Mouse (Mus musculus): ENCODE data around the gene Sema4d. TPM values are rescaled to one million over a fixed set of nuclear protein-coding genes. Genes with fewer than 3 reads are reported as not detected.

Sema4d gene
- total RNA-seq, 2 experiments from 2014 or later, result 69.0 to 83.6 TPM

DNA sequence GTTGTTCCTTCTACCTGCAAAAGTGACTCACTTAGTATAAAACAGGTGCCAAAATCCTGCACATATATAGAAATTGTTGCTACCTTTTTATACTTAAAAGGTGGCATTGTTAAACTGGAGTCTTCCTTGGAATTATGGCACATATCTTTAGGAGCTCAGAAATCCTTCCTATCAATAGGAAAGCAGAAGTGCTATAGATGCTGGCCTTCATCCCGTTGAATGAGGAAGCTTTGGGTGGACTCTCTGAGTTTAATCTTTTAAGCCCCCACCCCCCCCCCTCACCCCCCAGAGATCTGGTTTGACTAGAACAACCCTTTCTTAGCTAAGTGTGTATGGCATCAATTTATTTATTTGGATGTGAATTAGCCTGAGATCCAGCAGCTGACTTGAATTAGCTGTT is 143.8 kb downstream of the Sema4d start:
- TF ChIP-seq CTCF (IDR thresholded peaks at IDR 0.05), result no peak
- Histone ChIP-seq H3K4me3 (no peak overlapping the region), H3K27ac (no peak overlapping the region)
- DNase-seq (ENCODE audit: extremely low spot score in 1 of 2, low spot score in 2 of 2), result no peak
- intact Hi-C loops (cut with DNase I), result loop anchor here (5.0 to 10.0 kb wide), 3 partner anchors 143 to 545 kb away; partner anchors contain the start of genes Sema4d and Spin1

DNA sequence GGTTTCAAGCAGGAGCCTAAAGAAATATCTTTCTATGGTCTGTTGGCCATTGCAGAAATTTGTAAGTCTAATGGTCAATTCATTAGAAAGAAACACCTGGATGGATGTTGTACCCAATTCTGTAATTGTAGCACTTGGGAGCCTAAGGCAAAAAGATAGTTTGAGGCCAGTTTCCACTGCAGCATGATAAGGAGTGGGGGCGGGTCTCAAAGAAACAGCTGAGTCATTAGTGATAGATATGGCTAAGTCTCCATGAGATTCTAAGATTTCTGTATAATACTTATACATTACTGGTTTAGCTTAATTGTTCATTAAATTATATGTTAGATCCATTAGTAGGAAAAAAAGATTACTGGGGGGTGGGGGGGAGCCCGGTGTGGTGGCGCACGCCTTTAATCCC is 145.3 kb downstream of the Sema4d start:
- intact Hi-C loops (cut with DNase I), result loop anchor here (10.0 kb wide), 1 partner anchor 543 kb away; the partner anchor contains the start of gene Spin1
- no peak for TF ChIP-seq CTCF (IDR thresholded peaks at IDR 0.05)
- Histone ChIP-seq H3K4me3 (no peak overlapping the region), H3K27ac (no peak overlapping the region)
- DNase-seq (ENCODE audit: extremely low spot score in 1 of 2, low spot score in 2 of 2), result no peak

DNA sequence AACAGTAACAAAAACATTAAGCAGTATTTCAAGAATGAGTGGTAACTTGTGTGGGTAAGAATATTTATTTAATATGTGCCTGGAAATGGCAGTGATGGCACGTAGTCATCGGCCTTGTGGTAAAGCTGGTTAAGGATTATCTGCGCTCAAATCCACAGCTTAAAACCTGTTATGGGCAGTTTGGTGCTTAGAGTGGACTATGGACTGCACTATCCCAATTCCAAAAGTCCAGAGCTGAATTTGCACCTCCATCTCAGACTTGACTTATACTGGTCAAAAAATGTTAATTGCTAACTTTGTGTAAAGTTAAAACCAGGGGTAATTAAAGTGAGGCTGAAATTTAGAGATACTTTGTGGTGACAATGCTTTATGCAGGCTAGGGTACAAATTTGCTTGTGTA is 145.8 kb downstream of the Sema4d start:
- no peak overlapping the region for H3K27ac ChIP-seq
- intact Hi-C loops (cut with DNase I), result loop anchor here (10.0 kb wide), 1 partner anchor 543 kb away; the partner anchor contains the start of gene Spin1

GRCm38 (mm10) chr13:51646362-51647027 is 147.1 kb downstream of the Sema4d start:
- H3K27ac ChIP-seq, result no peak overlapping the region
- H3K4me3 ChIP-seq, result no peak overlapping the region
- DNase-seq (ENCODE audit: extremely low spot score in 1 of 2, low spot score in 2 of 2), result no peak
- intact Hi-C loops (cut with DNase I), result loop anchor here (10.0 kb wide), 1 partner anchor 542 kb away; the partner anchor contains the start of gene Spin1
- TF ChIP-seq CTCF (IDR thresholded peaks at IDR 0.05), result no peak

More for the DNA sequence above, 145.8 kb downstream of the Sema4d start:
- H3K4me3 ChIP-seq, result no peak overlapping the region
- no peak for DNase-seq (ENCODE audit: extremely low spot score in 1 of 2, low spot score in 2 of 2)
- TF ChIP-seq CTCF (IDR thresholded peaks at IDR 0.05), result no peak

- no peak for DNase-seq (ENCODE audit: extremely low spot score in 1 of 2, low spot score in 2 of 2)
- peak overlapping the region; percentile 74; the same call in 1 of the 2 replicates for H3K4me3 ChIP-seq
- TF ChIP-seq CTCF (IDR thresholded peaks at IDR 0.05), result no peak
- no peak overlapping the region for H3K27ac ChIP-seq
- intact Hi-C loops (cut with DNase I), result loop anchor here (10.0 kb wide), 1 partner anchor 541 kb away; the partner anchor contains the start of gene Spin1
These were observed 147.7 kb downstream of the Sema4d start for GRCm38 (mm10) chr13:51645872-51646271.

DNA sequence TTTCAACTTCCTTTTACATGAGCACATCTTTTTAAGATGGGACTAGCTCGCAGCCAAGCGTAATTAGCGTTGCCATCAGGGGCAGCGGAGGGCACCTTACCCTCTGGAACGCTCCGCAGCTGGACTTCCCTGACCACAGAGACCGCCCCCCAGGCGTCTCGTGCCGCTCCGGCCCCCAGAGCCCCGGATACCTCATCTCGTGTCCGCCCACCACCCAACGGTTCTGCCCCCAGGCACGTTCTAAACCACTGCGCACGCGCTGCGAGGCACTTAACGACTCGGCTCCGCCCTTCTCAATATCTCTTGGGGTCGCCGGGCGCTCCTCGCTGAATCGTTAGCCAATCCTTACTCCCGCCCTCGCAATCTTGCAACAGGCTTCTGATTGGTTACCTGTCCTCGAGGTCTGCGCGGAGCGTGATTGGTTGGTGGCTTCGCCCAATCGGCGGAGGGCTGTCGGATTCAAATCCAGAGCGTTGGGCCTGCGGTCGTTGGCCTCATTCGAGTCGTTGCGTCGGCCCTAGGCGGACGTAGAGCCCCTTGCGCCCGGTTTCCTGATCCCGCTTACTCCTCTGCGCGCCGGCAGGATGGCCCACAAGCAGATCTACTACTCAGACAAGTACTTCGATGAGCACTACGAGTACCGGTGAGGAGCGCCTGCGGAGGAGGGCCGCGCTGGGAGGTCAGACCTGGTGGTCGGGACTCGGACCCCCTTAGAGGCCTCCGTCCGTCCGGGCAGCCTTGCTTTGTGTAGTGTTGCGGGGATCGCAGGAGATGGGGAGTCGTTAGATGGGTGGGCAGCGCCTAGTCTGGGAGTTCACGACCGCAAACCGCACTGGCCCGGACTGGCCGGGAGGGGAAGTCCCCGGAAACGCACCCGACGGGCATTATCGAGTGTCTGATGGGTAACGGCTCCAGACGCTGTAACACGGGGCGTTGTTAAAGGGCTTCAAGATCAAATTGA is 148.4 kb downstream of the Sema4d start, which contains the start of gene Cks2:
Gene Cks2 (plus strand): TSS at position 404 of the 961 bp plus-strand sequence.
- DNase-seq (ENCODE audit: extremely low spot score in 1 of 2, low spot score in 2 of 2), result peak; percentile 94 to 96
- intact Hi-C loops (cut with DNase I), result loop anchor here (10.0 kb wide), 1 partner anchor 540 kb away; the partner anchor contains the start of gene Spin1
- peak within 1 kb of the TSS; percentile 74 for H3K4me3 ChIP-seq
- H3K27ac ChIP-seq, result peak within 1 kb of the TSS; percentile 89
- TF ChIP-seq CTCF (IDR thresholded peaks at IDR 0.05), result no peak

DNA sequence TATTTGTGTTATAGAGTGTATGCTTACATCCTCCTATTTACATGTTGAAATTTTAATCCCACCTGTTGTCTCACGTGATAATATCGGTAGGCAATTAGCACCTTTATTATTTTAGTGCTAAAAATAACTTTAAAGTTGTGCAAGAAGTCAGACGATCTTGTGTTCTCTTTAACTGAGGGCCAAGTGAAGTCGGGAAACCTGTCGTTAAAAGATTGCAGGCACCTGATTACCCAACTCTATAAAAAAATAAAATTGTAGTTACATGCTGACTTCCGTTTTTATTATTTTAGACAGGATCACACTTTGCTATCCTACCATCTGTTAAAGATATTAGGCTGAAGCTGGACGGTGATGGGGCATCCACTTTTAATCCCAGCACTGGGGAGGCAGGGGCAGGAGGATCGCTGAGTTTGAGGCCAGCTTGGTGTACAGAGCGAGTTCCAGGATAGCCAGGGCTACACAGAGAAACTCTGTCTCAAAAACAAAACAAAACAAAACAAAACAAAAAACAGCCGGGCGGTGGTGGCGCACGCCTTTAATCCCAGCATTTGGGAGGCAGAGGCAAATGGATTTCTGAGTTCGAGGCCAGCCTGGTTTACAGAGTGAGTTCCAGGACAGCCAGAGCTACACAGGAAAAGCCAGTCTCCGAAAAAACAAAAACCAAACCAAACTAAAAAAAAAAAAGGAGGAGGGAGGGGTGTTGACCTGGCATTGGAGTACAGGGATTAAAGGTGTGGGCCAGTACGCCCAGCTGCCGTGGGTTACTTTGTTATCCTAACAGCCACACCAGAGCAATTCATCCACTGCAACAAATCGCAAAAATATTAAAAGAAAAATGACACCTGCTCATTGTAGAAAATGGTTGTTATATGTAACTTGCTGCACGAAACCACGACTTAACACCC is 149.4 kb downstream of the Sema4d start:
- H3K4me3 ChIP-seq, result peak overlapping the region; percentile 74
- peak overlapping the region; percentile 89 for H3K27ac ChIP-seq
- intact Hi-C loops (cut with DNase I), result loop anchor here (10.0 kb wide), 1 partner anchor 539 kb away; the partner anchor contains the start of gene Spin1
- TF ChIP-seq CTCF (IDR thresholded peaks at IDR 0.05), result no peak
- DNase-seq (ENCODE audit: extremely low spot score in 1 of 2, low spot score in 2 of 2), result no peak

GRCm38 (mm10) chr13:51642171-51642778 is 151.3 kb downstream of the Sema4d start:
- H3K27ac ChIP-seq, result no peak overlapping the region
- TF ChIP-seq CTCF (IDR thresholded peaks at IDR 0.05), result no peak

GRCm38 (mm10) chr13:51641424-51641823 is 152.1 kb downstream of the Sema4d start:
- intact Hi-C loops (cut with DNase I), result loop anchor here (10.0 kb wide), 1 partner anchor 537 kb away; the partner anchor contains the start of gene Spin1
- no peak overlapping the region for H3K4me3 ChIP-seq
- no peak for TF ChIP-seq CTCF (IDR thresholded peaks at IDR 0.05)
- no peak overlapping the region for H3K27ac ChIP-seq
- DNase-seq (ENCODE audit: extremely low spot score in 1 of 2, low spot score in 2 of 2), result no peak

More at GRCm38 (mm10) chr13:51642171-51642778, 151.3 kb downstream of the Sema4d start:
- no peak for DNase-seq (ENCODE audit: extremely low spot score in 1 of 2, low spot score in 2 of 2)
- intact Hi-C loops (cut with DNase I), result loop anchor here (10.0 kb wide), 1 partner anchor 537 kb away; the partner anchor contains the start of gene Spin1
- H3K4me3 ChIP-seq, result no peak overlapping the region

GRCm38 (mm10) chr13:51638958-51639357 is 154.6 kb downstream of the Sema4d start:
- no peak overlapping the region for H3K27ac ChIP-seq
- H3K4me3 ChIP-seq, result no peak overlapping the region
- no peak; the same call in 1 of the 2 replicates for TF ChIP-seq CTCF (IDR thresholded peaks at IDR 0.05)
- intact Hi-C loops (cut with DNase I), result no loop called here
- no peak for DNase-seq (ENCODE audit: extremely low spot score in 1 of 2, low spot score in 2 of 2)

Small RNA genes lying within 50 kb of the gene (microRNA-seq; reads per million reads assigned to microRNA genes)
- gene Gm23566, result 0 reads per million in 2 experiments

Other genes starting within 250 kb of the Sema4d start
- gene Shc3, start 224.3 kb downstream of the Sema4d start, total RNA-seq (2021), result 100 to 1,000 TPM; 234 to 242 TPM
- gene Cks2, start 148.5 kb downstream of the Sema4d start, total RNA-seq (2021), result 1 to 10 TPM; 1.4 to 1.7 TPM
- gene Secisbp2, start 142.1 kb downstream of the Sema4d start, total RNA-seq (2021), result 10 to 100 TPM; 18.7 to 19.1 TPM
- 10 to 100 TPM; 16.7 to 29.3 TPM for gene Gadd45g, start 52.9 kb upstream of the Sema4d start, total RNA-seq (2021)

Data from left cerebral cortex, adult 2 months (tissue).